Mouse (Mus musculus) olfactory bulb, adult 2 months (tissue): ENCODE data around the gene Fam69b.

Experiments used
- CTCF ChIP-seq: fragments of 200-500 bp; IDR thresholded peaks from 2 replicates; pipeline ENCODE4 v1.5.1; 2012; ENCODE audit warnings: low read depth, mild to moderate bottlenecking, low read length, moderate library complexity; ENCODE audit not compliant: insufficient read depth
- POLR2A ChIP-seq: fragments of 200-500 bp; IDR thresholded peaks from 2 replicates; pipeline ENCODE4 v1.6.1; 2012; ENCODE audit warnings: mild to moderate bottlenecking, low read depth, low read length, moderate library complexity; ENCODE audit not compliant: insufficient read depth

GRCm38 (mm10) chr2:26606579-26606978 is 21.7 kb upstream of the Fam69b start:
- TF ChIP-seq CTCF (no peak), POLR2A (no peak)
